Mouse (Mus musculus): Measurements from ENCODE around the gene Sh3d21. TPM values are rescaled to one million over a fixed set of nuclear protein-coding genes. Genes with fewer than 3 reads are reported as not detected.

The Sh3d21 gene
- total RNA-seq, 2 experiments from 2014 or later, result 0.97 to 1.2 TPM

- intact Hi-C loops (cut with DNase I), result loop anchor here (5.0 kb wide), 1 partner anchor 75 kb away; no protein-coding TSS in a partner anchor
- peak; percentile 94 for DNase-seq
- H3K27ac ChIP-seq, result peak overlapping the region; percentile 91
- no peak for TF ChIP-seq CTCF (IDR thresholded peaks at IDR 0.05)
- H3K4me3 ChIP-seq, result peak overlapping the region; percentile 88
Observed at GRCm38 (mm10) chr4:126162544-126163066, 686 bp downstream of the Sh3d21 start.

DNA sequence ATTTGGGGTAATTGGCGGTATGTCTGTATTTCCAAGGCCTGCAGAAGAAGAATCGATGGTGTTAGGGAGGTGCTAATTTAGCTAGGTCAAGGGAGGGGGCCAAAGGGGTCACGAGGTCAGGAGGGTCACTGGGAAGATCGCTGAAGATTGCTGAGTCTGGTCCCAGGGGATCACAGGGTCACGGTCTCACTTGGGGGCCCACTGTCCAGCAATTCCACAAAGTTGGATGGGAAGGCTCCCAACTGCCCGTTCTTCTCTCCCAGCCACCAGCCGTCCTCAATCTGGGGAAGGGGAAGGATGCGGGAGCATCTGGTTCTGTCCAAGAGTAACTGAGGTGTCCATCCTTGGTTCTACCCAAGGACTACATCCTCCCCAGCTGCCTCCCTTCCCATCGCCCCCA is 1.3 kb downstream of the Sh3d21 start:
- peak overlapping the region; percentile 88 for H3K4me3 ChIP-seq
- no peak for TF ChIP-seq CTCF (IDR thresholded peaks at IDR 0.05)
- no peak for DNase-seq
- peak overlapping the region; percentile 91 for H3K27ac ChIP-seq
- intact Hi-C loops (cut with DNase I), result loop anchor here (5.0 kb wide), 1 partner anchor 75 kb away; no protein-coding TSS in a partner anchor

DNA sequence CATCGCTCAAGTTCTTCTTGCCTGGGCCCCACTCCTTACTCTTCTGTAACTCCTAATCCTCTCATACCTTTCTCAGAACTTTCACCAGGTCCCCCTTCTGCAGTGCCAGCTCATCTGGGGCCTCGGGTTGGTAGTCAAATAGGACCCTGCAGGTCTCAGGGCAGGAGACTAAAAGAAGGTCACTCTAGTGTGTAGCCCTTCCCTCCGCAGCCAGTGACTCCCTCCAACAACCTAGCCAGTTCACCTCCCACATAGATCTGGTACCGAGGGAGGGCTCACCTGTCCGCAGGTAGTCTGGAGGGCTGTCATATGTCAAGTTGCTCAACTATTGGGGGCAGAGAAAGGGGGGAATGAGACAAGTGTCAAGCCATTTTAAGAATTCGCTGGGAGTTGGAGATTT is 1.8 kb downstream of the Sh3d21 start:
- Histone ChIP-seq H3K27ac (no peak overlapping the region), H3K4me3 (no peak overlapping the region)
- DNase-seq, result no peak
- intact Hi-C loops (cut with DNase I), result loop anchor here (5.0 kb wide), 1 partner anchor 74 kb away; no protein-coding TSS in a partner anchor
- TF ChIP-seq CTCF (IDR thresholded peaks at IDR 0.05), result no peak

GRCm38 (mm10) chr4:126160981-126161380 is 2.3 kb downstream of the Sh3d21 start:
- no peak for TF ChIP-seq CTCF (IDR thresholded peaks at IDR 0.05)
- intact Hi-C loops (cut with DNase I), result loop anchor here (5.0 kb wide), 1 partner anchor 74 kb away; no protein-coding TSS in a partner anchor
- Histone ChIP-seq H3K27ac (no peak overlapping the region), H3K4me3 (no peak overlapping the region)
- DNase-seq, result no peak

DNA sequence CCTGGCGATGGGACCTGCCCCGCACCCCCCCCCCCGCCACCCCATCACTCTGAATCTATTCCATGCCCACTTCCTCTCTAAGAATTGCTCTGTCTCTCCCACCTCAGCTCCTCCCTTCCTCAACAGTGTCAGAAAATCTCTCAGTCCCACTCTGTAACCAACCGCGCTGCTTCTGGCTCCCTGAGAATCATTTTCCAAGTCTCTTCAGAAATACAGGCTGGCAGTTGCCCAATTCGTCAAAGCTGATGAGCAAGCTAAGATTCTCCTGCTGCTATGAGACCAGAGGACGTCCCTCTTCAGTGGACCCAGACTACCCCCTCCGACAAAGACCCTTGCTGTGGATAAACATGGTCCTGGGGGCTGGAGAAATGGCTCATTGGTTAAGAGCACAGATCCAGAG is 3.8 kb downstream of the Sh3d21 start:
- no peak for DNase-seq
- TF ChIP-seq CTCF (IDR thresholded peaks at IDR 0.05), result no peak
- Histone ChIP-seq H3K27ac (no peak overlapping the region), H3K4me3 (no peak overlapping the region)
- intact Hi-C loops (cut with DNase I), result no loop called here

DNA sequence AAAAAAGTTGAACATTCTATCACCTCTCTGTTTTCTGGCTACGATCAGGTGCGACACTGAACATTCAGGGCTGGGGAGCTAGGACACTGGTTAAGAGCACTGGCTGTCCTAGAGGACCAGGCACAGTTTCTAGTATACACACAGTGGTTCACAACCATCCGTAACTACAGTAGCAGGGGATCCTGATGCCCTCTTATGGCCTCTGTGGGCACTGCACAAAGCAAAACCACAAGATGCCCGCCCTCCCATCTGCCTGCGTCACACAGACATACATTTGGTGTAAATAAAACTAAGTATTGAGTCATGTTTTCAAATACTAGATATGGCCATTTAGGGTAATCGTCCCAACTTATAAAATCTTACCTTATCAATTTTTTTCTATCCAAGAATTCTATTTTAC is 5.7 kb downstream of the Sh3d21 start:
- intact Hi-C loops (cut with DNase I), result no loop called here
- TF ChIP-seq CTCF (IDR thresholded peaks at IDR 0.05), result peak; percentile 35
- H3K27ac ChIP-seq, result no peak overlapping the region
- DNase-seq, result no peak
- H3K4me3 ChIP-seq, result no peak overlapping the region

- no peak overlapping the region for H3K4me3 ChIP-seq
- intact Hi-C loops (cut with DNase I), result no loop called here
- DNase-seq, result no peak
- peak; percentile 75 for TF ChIP-seq CTCF (IDR thresholded peaks at IDR 0.05)
- no peak overlapping the region for H3K27ac ChIP-seq
Observed at GRCm38 (mm10) chr4:126156617-126157016, 6.7 kb downstream of the Sh3d21 start.

DNA sequence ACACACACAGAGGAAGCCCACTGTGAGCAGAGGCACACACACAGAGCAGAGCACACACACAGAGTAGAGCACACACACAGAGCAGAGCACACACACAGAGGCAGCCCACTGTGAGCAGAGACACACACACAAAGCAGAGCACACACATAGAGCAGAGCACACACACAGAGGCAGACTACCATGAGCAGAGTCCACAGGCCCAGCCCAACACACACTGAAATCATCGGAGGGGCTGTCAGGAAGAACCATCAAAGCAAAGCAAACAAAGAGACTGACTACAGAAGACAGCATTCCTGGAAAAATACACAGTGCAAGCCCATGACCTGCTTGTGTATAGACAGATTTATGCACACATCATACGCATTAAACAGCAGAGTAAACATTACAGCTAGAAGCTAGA is 7.4 kb downstream of the Sh3d21 start:
- no peak for DNase-seq
- no peak overlapping the region for H3K4me3 ChIP-seq
- intact Hi-C loops (cut with DNase I), result no loop called here
- H3K27ac ChIP-seq, result no peak overlapping the region
- TF ChIP-seq CTCF (IDR thresholded peaks at IDR 0.05), result no peak

DNA sequence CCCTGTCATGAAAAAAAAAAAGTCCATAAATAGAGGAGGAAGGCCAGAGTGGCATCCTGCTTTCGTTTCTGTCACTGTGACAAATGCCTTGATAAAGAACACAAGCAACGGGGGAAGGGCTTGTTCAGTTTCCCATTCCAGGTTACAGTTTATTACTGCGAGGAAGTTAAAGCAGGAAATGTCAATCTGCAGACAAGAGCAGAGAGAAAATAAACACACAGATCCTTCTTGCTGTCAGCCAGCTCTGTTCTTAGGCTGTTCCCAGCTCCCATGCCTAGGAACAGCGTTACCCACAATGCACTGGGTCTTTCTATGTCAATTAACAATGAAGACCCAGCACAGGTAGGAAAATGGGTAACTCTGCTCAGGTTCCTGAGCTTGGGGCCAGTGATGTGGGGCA is 8.1 kb downstream of the Sh3d21 start:
- no peak for DNase-seq
- Histone ChIP-seq H3K4me3 (no peak overlapping the region), H3K27ac (peak overlapping the region; percentile 20)
- TF ChIP-seq CTCF (IDR thresholded peaks at IDR 0.05), result no peak
- intact Hi-C loops (cut with DNase I), result no loop called here

DNA sequence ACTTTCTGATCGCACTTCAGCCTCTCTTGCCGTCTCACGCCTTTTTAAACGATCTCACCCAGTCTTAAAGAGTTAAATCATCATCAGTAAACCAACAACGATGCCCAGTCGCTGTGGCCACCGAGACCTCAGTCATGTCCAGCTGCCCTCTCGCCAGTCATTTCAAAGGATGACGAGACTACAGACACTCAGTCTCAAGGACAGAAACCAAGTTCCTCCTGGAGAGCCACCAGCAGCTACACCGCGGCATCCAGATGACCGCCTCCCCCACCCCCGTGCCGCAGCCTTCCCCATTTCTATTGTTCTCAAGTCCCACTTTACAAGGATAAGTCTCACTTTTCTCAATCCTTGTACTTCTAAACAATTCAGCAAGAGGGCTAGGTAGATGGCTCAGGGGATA is 10.4 kb downstream of the Sh3d21 start:
- TF ChIP-seq CTCF (IDR thresholded peaks at IDR 0.05), result no peak
- no peak overlapping the region for H3K4me3 ChIP-seq
- no peak overlapping the region for H3K27ac ChIP-seq
- intact Hi-C loops (cut with DNase I), result no loop called here
- no peak for DNase-seq

- DNase-seq, result no peak
- no peak overlapping the region for H3K4me3 ChIP-seq
- no peak for TF ChIP-seq CTCF (IDR thresholded peaks at IDR 0.05)
Observed at GRCm38 (mm10) chr4:126151701-126152440, 11.4 kb downstream of the Sh3d21 start.

DNA sequence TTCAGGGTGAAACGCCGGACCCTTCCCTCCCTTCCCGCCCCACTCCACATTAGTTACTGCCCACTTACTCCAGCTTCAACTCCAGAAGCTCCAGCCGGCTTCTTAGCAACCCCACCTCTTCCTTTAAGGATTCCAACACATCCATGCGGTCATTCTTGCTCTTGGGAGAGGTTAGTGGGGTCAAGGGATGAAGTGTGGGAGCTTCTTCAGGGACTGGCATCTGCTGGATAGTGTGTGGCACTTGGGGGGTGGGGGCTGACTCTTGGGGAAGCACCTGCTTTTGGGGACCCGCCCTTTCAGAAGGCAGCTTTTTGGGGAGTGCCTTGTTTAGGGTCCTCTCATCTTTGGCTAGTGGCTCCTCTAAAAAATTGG is 12.4 kb downstream of the Sh3d21 start:
- TF ChIP-seq CTCF (IDR thresholded peaks at IDR 0.05), result no peak
- H3K4me3 ChIP-seq, result peak overlapping the region; percentile 89
- H3K27ac ChIP-seq, result peak overlapping the region; percentile 92
- no peak for DNase-seq
- intact Hi-C loops (cut with DNase I), result no loop called here

More at GRCm38 (mm10) chr4:126151701-126152440, 11.4 kb downstream of the Sh3d21 start:
- intact Hi-C loops (cut with DNase I), result no loop called here
- no peak overlapping the region for H3K27ac ChIP-seq

GRCm38 (mm10) chr4:126150297-126150948 is 12.9 kb downstream of the Sh3d21 start:
- DNase-seq, result peak; percentile 82
- no peak for TF ChIP-seq CTCF (IDR thresholded peaks at IDR 0.05)
- Histone ChIP-seq H3K27ac (peak overlapping the region; percentile 92), H3K4me3 (peak overlapping the region; percentile 89)
- intact Hi-C loops (cut with DNase I), result no loop called here

Data from gastrocnemius, adult 2 months (tissue).